Mouse (Mus musculus) olfactory bulb, adult 2 months (tissue): Measurements from ENCODE around the gene Vps50.

Experiments
- CTCF ChIP-seq: fragments of 200-500 bp; IDR thresholded peaks from 2 replicates; pipeline ENCODE4 v1.5.1; 2012; ENCODE audit warnings: low read depth, mild to moderate bottlenecking, low read length, moderate library complexity; ENCODE audit not compliant: insufficient read depth
- POLR2A ChIP-seq: fragments of 200-500 bp; IDR thresholded peaks from 2 replicates; pipeline ENCODE4 v1.6.1; 2012; ENCODE audit warnings: mild to moderate bottlenecking, low read depth, low read length, moderate library complexity; ENCODE audit not compliant: insufficient read depth

- TF ChIP-seq CTCF (no peak), POLR2A (no peak)
Observed at GRCm38 (mm10) chr6:3572221-3572815, 74.1 kb downstream of the Vps50 start.
